Mouse (Mus musculus) midbrain, embryonic 11.5 days (tissue): ENCODE results near the gene C2cd3. TPM values are rescaled to one million over a fixed set of nuclear protein-coding genes. Genes with fewer than 3 reads are reported as not detected.

Source experiments
- ATAC-seq: fragments of 200-750 bp; cut with Nextera tagmentation; 2 replicates; pipeline ENCODE4 v1.8.0; 2017; ENCODE audit warnings: moderate TSS enrichment, moderate library complexity; ENCODE audit not compliant: low FRiP score
- DNase-seq: peaks from one replicate; pipeline ENCODE4 v3.0.0; 2015; ENCODE audit warnings: low spot score; ENCODE audit errors: missing footprints
- H3K27ac ChIP-seq: fragments of 300-500 bp; sonication (generic); 2 replicates; pipeline ENCODE4 v1.5.1; 2014; ENCODE audit warnings: low read depth, low read length
- H3K27me3 ChIP-seq: fragments of 300-500 bp; sonication (generic); 2 replicates; pipeline ENCODE4 v1.6.1; 2014; ENCODE audit warnings: mild to moderate bottlenecking, low read length, moderate library complexity, mixed read lengths; ENCODE audit not compliant: control insufficient read depth, insufficient read depth
- H3K36me3 ChIP-seq: fragments of 300-500 bp; sonication (generic); 2 replicates; pipeline ENCODE4 v1.6.1; 2014; ENCODE audit warnings: mild to moderate bottlenecking, low read length, moderate library complexity, mixed read lengths; ENCODE audit not compliant: control insufficient read depth, insufficient read depth
- H3K4me1 ChIP-seq: fragments of 300-500 bp; sonication (generic); 2 replicates; pipeline ENCODE4 v1.6.1; 2014; ENCODE audit warnings: low read length; ENCODE audit not compliant: control insufficient read depth, insufficient read depth
- H3K4me2 ChIP-seq: fragments of 300-500 bp; sonication (generic); 2 replicates; pipeline ENCODE4 v1.6.1; 2014; ENCODE audit warnings: mild to moderate bottlenecking, moderate library complexity
- H3K4me3 ChIP-seq: fragments of 300-500 bp; sonication (generic); 2 replicates; pipeline ENCODE4 v1.5.1; 2014; ENCODE audit warnings: low read depth, low read length
- H3K9ac ChIP-seq: fragments of 300-500 bp; sonication (generic); 2 replicates; pipeline ENCODE4 v1.6.1; 2014; ENCODE audit warnings: low read length
- H3K9me3 ChIP-seq: fragments of 300-500 bp; sonication (generic); 2 replicates; pipeline ENCODE4 v1.6.1; 2016; ENCODE audit warnings: low read length; ENCODE audit not compliant: control insufficient read depth
- WGBS: fragments of 180-500 bp; shearing (Covaris S2); extraction: QIAGEN DNeasy Blood & Tissue Kit; methylation state at CpG from one replicate; pipeline ENCODE4 v1.1.7; 2014; 5-methylcytosine and 5-hydroxymethylcytosine counted together
- polyA plus RNA-seq: library from polyadenylated mRNA; unstranded; fragments of >200 nt; fragmentation: Nextera tagmentation; extraction: Ambion mirVana; gene quantifications from 2 replicates; pipeline ENCODE4 v1.2.1, GENCODE M21; 2014

C2cd3 gene
- polyA plus RNA-seq, 1 experiment from 2014 or later: 36.0 TPM

DNA sequence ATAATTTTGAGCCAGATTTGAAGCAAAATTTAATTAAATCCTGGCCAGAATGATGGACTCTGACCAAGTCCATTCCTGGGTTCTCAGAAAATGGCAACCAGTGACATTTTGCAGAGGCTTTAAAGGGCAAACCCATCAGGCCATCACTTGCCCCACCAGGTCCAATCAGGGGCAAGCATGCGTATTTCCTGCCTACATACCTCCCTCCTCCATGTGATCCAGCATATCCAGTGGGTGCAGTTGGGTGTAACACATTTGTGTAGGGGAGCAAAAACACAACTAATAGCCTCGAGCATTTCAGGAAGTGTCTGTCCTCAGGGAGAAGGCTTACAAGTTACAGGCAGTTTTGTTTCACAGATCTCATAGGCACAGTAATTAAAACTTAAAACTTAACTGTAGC, 115.3 kb downstream of the C2cd3 start:
- H3K27me3 ChIP-seq: no peaks in the 10 kb centered on the region

DNA sequence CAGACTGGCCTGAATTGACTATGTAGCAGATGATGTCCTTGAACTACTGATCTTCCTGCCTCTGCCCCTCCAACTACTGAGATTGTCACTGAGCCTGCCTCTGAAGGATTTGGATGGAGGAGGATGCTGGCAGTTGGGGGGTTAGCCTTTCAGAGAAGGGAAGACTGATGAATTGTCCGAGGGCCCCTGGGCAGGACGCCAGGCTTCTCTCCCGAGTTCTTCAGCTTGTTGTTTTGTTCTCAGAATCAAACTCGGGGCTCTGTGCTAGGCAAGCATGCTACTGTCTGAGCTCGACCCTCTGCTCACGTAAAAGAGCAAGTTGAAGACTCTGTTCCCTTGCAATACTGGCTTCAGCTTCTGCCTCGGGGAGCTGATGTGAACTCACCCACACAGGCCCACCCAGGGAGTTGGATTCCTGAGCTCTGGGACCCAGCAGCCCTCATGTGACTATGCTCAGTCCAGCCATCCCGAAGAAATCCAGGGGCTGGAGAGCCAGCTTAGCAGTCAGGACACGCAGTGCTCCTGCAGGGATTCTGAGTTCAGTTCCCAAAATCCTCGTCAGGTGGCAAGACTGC, 116.5 kb downstream of the C2cd3 start:
- H3K4me2 ChIP-seq: no peak overlapping the region
- H3K4me3 ChIP-seq: no peak overlapping the region

More for the DNA sequence above, 115.3 kb downstream of the C2cd3 start:
- no peaks in the 10 kb centered on the region for H3K4me1 ChIP-seq
- 78% methylated on average over 2 of the region's 2 CpGs for WGBS
- no peak overlapping the region for H3K9ac ChIP-seq
- no peaks in the 10 kb centered on the region for H3K9me3 ChIP-seq
- no peak overlapping the region for H3K4me2 ChIP-seq
- DNase-seq: no peak
- no peak overlapping the region for H3K4me3 ChIP-seq
- no peak overlapping the region for H3K27ac ChIP-seq
- no peaks in the 10 kb centered on the region for H3K36me3 ChIP-seq
- ATAC-seq: no peak

DNA sequence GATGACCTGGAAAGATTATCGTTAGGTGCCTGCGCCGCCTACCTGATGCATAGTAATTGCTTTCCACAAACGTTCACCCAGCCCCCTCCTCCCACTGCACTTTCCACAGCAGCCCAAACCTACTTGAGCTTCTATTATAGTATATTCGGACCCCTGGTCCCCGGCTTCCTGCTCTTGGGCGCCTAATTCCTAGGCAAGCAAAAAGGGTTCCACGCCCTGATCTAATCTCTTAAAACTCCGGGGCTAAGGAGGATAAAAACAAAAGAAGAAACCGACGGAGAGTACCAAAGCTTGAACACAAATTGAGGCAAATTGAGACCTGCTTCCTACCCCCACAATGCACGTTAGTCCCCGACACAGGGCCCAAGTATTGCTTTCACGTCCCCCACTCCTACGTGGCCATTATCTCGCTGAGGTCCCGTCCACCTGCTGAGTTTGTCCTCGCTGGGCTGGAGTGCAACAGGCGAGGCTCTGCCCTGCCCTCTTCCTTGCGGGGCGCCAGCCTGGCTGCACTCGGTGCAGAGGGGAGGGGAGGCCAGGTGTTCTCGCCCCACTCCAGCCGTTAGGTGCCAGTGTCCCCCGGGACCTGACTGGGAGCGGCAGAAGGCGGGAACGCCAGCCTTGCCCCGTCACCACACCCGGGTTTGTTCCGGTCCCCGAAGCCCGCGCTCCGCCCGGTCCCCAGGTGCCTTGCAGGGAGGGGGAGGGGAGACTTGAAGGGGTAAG, 120.5 kb downstream of the C2cd3 start:
- Histone ChIP-seq H3K27me3 (no peaks in the 10 kb centered on the region), H3K9me3 (no peaks in the 10 kb centered on the region), H3K4me3 (peak overlapping the region; percentile 37), H3K27ac (no peak overlapping the region), H3K9ac (peak overlapping the region; percentile 61), H3K36me3 (no peaks in the 10 kb centered on the region), H3K4me2 (peak overlapping the region; percentile 71), H3K4me1 (peaks cover 12% of the 10 kb centered on the region; the same call in 1 of the 2 replicates)
- peak; percentile 56 for ATAC-seq
- WGBS: 1% methylated on average over 35 of the region's 36 CpGs
- no peak for DNase-seq

More for the DNA sequence above, 116.5 kb downstream of the C2cd3 start:
- no peak for DNase-seq
- no peaks in the 10 kb centered on the region for H3K36me3 ChIP-seq
- H3K9ac ChIP-seq: no peak overlapping the region
- 49% methylated on average over 10 of the region's 10 CpGs for WGBS
- no peak overlapping the region for H3K27ac ChIP-seq
- H3K4me1 ChIP-seq: peaks cover 7% of the 10 kb centered on the region; the same call in 1 of the 2 replicates
- no peaks in the 10 kb centered on the region for H3K27me3 ChIP-seq
- H3K9me3 ChIP-seq: no peaks in the 10 kb centered on the region
- no peak for ATAC-seq

DNA sequence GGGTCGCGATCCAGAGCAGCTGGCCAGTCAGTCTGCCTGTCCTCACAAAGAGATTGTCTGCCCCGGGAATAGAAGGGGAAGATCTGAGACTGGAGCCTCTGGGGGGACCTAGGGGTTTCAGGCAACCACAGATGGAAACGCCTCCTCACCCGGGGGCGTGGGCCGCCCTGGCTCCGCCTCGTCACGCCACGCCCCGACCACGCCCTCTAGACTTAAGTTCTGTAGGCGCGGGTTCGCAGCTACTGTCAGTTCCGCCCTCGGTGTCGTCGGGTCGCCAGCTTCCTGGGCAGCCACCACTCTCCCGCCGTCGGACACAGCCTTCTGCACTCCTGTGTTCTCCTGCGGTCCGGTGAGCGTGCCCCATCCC, 121.1 kb downstream of the C2cd3 start, which contains the start of gene Ucp2:
Gene Ucp2, plus strand, starts transcription at position 221 of the 367 bp plus-strand sequence.
- under 1% methylated on average over 27 of the region's 27 CpGs for WGBS
- Histone ChIP-seq H3K4me2 (peak within 1 kb of the TSS; percentile 71), H3K27ac (no peak within 1 kb of the TSS; the same call in 1 of the 2 replicates), H3K27me3 (no peaks in the 10 kb centered on the region), H3K9me3 (no peaks in the 10 kb centered on the region), H3K36me3 (no peaks in the 10 kb centered on the region), H3K4me3 (peak within 1 kb of the TSS; percentile 37), H3K4me1 (peaks cover 12% of the 10 kb centered on the region; the same call in 1 of the 2 replicates), H3K9ac (peak within 1 kb of the TSS; percentile 61)
- DNase-seq (peak; percentile 96), ATAC-seq (peak; percentile 74)

DNA sequence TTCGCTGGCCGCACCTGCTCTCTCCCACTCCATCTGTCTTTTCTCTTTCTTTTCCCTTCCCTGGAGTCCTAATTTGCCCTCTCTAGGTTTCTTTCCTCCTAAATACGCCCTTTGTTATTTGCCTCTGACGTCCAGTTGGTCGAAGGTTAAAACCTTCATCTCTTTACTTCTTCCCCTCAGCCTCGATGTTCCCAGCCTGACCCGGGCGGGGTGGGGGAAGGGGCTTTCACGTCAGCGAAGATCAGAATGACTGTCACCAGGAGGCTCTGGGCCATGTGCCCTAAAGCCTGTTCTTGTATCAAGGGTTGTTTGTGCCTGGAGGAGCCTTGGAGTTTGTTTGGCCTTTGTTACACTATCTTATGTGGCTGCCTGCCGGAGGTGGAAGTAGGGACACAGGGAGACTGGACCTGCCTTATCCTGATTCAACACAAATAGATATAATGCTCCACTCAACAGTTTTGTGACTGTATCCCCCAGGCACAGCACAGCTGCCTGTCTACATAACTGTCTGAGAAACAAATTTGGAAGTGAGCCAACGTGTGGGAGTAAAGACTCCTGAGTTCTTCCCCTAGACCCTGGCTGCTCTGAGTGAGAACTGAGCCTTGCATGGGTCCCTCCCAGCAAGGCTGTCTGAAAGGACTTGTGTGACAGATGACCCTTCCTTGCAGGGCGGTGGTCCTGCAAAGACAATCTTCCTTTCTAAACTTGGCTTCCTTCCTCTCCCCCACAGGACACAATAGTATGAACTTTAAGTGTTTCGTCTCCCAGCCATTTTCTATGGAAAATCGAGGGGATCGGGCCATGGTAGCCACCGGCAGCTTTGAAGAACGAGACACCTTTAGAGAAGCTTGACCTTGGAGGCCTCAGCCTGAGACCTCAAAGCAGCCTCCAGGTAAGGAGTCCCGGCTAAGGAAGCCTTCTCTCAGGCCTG, 121.7 kb downstream of the C2cd3 start:
- H3K4me2 ChIP-seq: peak overlapping the region; percentile 71
- no peaks in the 10 kb centered on the region for H3K27me3 ChIP-seq
- H3K4me1 ChIP-seq: peaks cover 12% of the 10 kb centered on the region; the same call in 1 of the 2 replicates
- no peak overlapping the region; the same call in 1 of the 2 replicates for H3K9ac ChIP-seq
- H3K9me3 ChIP-seq: no peaks in the 10 kb centered on the region
- DNase-seq: peak; percentile 87
- no peak overlapping the region; the same call in 1 of the 2 replicates for H3K27ac ChIP-seq
- 45% methylated on average over 19 of the region's 19 CpGs for WGBS
- peak overlapping the region; percentile 37 for H3K4me3 ChIP-seq
- peak; percentile 12; the same call in 1 of the 2 replicates for ATAC-seq
- H3K36me3 ChIP-seq: no peaks in the 10 kb centered on the region

DNA sequence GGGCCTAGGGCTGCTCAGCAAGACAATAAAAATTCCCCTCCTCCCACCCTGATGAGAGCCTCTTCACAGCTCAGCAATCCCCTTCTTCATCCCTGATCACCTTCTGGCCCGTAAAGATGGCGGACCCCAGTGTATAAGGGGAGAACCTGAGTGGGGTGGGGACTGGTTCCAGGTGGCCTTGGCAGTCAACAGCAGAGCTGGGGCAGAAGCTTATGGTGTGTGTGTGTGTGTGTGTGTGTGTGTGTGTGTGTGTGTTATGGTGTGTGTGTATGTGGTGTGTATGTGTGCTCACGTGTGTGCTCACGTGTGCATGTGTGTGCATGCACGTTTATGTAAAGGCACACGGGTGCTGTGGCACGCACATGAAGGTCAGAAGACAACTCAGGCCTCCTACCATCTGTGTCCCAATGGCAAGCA, 122.4 kb downstream of the C2cd3 start:
- Histone ChIP-seq H3K36me3 (no peaks in the 10 kb centered on the region), H3K9ac (no peak overlapping the region), H3K27me3 (no peaks in the 10 kb centered on the region), H3K4me3 (0 out of 2 replicates have a peak overlapping the region, but pooled peaks have one; percentile 37), H3K27ac (no peak overlapping the region), H3K9me3 (no peaks in the 10 kb centered on the region), H3K4me2 (peak overlapping the region; percentile 71), H3K4me1 (peaks cover 12% of the 10 kb centered on the region; the same call in 1 of the 2 replicates)
- ATAC-seq (no peak), DNase-seq (peak; percentile 81)
- 91% methylated on average over 7 of the region's 7 CpGs for WGBS

DNA sequence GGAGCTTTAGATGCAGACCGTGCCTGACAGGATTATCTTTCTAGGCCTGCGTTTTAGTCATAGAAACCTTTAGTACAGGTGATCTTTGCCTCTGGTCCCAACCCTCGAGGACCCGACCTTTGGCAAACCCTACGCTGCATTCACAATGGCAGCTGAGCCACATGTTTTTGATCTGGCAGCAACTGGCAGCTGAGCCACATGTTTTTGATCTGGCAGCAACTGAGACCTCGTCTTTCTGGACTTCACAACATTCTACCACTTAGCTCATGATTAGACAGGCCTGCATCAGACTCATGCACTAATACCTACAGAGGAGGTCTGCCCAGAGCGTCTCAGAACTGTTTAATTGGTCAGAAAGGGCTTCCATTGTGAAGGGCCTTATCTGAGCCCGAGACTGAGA, 123.0 kb downstream of the C2cd3 start:
- DNase-seq (peak; percentile 82), ATAC-seq (peak; percentile 8; the same call in 1 of the 2 replicates)
- H3K27me3 ChIP-seq: no peaks in the 10 kb centered on the region
- H3K4me1 ChIP-seq: peaks cover 12% of the 10 kb centered on the region; the same call in 1 of the 2 replicates
- no peaks in the 10 kb centered on the region for H3K9me3 ChIP-seq
- 43% methylated on average over 8 of the region's 8 CpGs for WGBS
- peak overlapping the region; percentile 17; the same call in 1 of the 2 replicates for H3K4me2 ChIP-seq
- peak overlapping the region; percentile 25; the same call in 1 of the 2 replicates for H3K27ac ChIP-seq
- H3K9ac ChIP-seq: no peak overlapping the region
- H3K4me3 ChIP-seq: no peak overlapping the region
- H3K36me3 ChIP-seq: no peaks in the 10 kb centered on the region

DNA sequence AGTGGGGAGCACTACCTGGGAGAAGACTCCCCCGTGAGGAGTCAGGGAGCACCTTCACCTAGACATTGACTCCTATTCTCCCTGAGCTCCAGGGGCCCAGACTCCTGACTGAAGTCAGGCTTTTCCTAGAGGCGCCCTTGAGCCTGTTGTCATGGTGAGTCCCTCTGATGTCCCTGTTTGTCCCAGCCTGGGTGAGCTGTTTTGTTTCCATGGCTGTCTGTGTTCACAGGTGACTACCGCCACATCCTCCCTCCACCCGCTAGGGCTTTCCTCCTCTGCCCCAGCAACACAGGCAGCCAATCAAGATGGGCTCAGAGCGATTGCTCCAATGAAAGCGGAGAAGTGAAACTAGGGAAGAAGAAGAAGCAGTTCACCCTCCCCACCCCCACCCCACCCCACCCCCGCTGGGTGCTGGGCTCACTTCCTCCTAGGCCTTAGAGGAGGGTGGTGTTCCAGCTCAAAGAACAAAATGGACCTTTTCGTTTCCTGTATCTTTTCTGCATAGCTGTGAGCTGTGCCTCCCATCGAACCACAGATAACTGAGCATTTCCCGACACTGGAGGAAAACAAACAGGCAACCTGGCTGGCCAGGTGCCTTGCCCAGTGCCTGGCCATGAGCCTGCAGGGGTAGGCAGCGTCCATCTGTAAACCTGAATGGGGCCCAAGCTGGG, 123.7 kb downstream of the C2cd3 start:
- no peaks in the 10 kb centered on the region for H3K36me3 ChIP-seq
- peaks cover 12% of the 10 kb centered on the region; the same call in 1 of the 2 replicates for H3K4me1 ChIP-seq
- no peaks in the 10 kb centered on the region for H3K27me3 ChIP-seq
- ATAC-seq (peak; percentile 53; the same call in 1 of the 2 replicates), DNase-seq (peak; percentile 89)
- no peaks in the 10 kb centered on the region for H3K9me3 ChIP-seq
- no peak overlapping the region for H3K9ac ChIP-seq
- 27% methylated on average over 11 of the region's 11 CpGs for WGBS
- H3K27ac ChIP-seq: peak overlapping the region; percentile 25; the same call in 1 of the 2 replicates
- no peak overlapping the region for H3K4me3 ChIP-seq
- peak overlapping the region; percentile 17; the same call in 1 of the 2 replicates for H3K4me2 ChIP-seq
